Mouse (Mus musculus) left cerebral cortex, adult 11 months (tissue): ENCODE results near the gene Thsd4.

ENCODE experiments used
- DNase-seq: peaks from one replicate; pipeline ENCODE4 v3.0.0; 2022; ENCODE audit warnings: low spot score

The Thsd4 gene

DNA sequence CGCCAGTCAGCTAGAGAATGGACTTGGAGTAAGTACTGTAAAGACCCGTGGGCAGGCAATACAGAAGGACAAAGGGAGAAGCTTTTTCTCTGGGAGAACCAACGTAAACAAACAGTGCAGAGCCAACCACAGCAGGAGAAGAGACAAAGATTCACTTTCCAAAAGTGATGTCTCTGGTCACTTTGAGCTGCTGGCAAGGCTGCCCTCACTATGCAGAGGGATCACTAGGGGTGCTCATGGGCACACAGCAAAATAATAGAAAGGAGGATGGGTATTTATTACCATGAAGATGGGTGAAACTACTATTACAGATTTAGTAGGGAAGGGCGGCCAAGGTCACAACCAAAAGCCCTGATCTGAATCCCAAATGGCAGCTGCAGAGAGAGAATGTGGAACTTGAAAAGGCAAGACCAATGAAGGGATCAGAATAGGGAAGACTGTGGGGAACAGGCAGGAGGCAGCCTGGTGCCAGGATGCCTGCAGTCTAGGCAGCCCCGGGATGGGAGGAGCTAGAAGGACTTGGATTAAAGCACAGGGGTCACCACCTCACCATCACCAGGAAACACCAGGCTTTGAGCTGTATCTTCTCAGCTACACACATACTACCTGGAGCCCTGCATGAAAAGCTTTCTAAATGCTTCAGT lies 450.1 kb downstream of the Thsd4 start:
- DNase-seq = no peak

DNA sequence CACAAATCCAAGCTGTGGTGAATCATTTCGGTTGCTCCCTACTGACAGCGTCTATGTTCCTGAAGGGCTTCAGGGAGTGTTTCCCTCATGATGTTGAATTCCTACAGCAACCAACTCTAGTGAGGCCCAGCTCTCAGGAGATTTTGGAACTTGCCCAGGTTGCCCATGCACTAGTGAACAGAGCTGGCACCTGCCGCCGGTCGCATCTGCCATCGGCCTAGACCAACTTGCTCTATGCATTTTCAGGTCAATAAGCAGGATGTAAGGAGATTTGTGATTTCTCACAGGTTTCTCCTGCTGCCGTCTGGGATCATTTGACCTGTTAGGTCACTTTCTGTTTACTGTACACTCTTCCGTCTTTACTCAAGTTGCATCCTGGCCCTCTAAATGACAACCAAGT lies 454.6 kb downstream of the Thsd4 start:
- no peak for DNase-seq

DNA sequence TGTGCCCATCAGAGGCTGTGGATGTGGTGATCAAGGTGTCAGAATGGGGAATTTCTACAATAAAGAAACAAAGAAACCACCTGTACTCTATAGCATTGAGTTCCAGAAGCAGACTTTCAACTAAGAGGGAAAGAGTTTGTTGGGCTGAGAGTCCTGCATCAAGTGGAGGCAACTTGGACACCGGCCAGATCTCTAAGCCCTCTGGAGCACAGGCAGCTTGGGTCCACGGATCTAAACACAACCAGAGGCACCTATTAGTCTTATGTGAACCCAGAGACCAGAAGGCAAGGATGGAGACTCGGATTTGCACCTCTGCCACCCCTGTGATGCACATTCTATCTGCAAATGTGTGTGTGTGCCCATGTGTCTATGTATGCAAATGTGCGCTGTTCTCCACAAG lies 456.7 kb downstream of the Thsd4 start:
- no peak for DNase-seq

DNA sequence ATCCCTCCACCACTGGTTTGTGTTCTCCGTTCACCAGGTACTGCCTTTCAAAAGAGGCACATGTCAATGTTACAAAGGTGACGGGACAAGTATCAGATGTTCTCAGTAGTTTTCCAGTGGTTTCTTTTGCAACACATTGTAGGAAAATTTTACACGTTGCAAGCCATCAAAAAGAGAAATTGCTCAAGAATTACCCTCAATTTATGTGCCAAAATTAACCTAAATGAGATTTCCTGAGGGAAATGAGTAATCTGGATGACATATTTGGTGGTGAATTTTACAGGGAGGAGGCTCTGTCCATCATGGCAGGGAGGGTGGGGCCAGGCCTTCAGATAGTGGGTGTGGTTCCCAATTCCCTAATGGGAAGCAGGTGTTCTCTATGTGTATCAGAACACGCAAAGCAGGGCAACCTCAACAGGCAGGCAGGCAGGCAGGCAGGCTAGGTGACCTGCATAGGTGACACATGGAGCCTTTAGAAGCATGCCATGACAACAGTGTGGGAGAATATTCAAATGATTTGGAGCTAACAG lies 458.6 kb downstream of the Thsd4 start:
- no peak for DNase-seq

DNA sequence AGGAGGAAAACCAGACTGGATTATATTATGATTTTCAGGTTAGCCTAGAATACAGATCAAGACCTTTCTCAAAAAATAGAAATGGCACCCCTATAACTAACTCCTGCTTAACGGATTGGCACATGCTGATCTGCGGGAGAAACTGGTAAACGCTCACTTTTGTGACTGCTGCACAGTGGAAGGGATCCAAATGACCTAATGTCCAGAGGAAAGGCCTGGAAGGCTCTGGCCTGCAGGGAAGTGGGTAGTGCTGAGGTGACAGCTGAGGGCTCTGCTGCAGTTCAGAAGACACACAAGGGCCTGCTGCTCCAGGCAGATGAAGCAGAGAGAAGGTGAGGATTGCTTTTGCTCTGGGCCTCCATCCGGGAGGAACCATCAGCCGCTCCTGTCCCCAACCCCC lies 465.7 kb downstream of the Thsd4 start:
- no peak for DNase-seq

DNA sequence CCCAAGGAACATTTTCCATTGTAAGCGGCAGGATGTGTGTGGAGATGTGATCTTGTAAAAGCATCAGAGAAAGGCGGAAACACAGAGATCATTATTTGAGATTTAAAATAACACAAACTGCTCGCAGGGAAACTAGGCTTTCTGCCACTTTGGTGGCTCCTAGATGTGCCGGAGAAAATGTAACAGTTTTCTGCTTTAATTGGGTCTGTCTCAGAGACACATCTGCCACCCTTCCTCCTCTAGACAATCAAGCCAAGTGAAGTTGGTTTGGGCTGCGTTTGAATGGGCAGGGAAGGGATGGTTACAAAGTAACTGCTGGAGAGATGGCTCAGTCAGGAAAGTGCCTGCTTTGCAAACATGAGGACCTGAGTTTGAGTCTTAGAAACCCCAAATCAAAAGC lies 466.9 kb downstream of the Thsd4 start:
- peak; percentile 12 for DNase-seq

DNA sequence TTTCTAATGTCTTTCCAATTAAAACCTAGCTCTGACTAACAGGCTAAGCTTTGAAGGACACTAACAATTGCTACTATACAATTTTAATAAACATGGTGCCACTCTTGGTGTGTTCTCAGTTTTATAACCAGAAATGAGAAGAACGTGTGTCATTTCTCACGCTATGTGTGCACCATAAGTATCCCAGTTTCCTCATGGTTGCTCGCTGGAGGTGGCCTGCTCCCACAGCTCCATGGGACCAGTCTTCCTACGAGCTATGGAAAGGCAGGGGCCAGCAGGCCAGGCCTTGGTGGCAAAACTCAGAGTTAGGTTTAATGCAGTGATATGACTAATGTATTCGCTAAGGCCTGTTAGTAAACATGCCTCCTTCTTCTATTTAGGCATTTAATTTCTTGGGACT lies 468.7 kb downstream of the Thsd4 start:
- no peak for DNase-seq

DNA sequence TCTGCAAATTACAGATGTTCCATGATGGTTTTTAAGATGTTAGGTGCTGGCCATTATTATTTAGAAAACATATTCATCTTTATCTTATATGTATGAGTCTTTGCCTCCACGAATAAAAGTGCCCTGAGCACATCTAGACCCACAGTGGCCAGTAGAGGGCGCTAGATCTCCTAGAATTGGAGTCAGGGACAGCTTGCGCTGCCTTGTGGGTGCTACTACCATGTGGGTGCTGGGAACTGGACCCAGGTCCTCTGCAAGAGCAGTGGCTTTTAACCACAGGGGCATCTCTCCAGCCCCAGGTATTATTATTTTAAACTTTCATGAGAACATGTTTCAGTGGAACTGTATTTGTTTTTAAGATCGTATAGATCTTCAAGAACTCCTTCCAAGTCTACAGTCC lies 469.4 kb downstream of the Thsd4 start:
- no peak for DNase-seq

DNA sequence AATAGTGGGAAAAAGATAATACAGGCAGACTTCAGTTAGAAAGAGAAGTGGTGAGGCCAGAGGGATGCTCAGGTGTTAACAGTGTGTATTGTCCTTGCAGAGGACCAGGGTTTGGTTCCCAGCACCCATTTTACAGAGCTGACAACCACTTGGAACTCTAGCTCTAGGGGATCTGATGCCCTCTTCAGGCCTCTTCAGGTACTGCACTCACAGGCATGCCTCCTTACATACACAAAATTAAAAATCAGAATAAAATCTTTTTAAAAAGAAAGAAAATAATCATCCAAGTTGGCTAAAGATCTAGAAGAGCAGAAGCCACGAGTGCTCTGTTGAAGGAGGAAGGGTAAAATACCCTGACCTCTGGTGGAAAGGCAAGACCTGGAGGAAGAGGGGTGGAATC lies 478.7 kb downstream of the Thsd4 start:
- DNase-seq = no peak

DNA sequence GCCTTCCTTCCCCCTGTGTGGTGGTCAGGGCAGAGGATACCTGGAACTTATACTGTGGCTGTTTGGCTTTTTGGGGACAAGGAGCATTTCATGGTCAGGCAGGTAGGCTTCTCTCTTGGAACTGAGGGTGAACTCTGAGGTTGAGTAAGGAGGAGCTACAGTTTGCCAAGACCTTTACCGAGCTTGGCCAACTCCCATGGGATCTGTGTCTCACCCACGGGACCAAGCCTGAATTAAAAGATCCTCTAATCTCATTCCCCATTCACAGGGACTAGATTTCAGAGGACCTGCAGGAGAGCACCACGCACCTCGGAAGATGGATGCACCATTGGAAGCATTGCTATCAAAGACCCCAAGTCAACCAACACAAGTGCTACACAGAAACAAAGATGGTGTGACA lies 487.0 kb downstream of the Thsd4 start:
- no peak for DNase-seq

DNA sequence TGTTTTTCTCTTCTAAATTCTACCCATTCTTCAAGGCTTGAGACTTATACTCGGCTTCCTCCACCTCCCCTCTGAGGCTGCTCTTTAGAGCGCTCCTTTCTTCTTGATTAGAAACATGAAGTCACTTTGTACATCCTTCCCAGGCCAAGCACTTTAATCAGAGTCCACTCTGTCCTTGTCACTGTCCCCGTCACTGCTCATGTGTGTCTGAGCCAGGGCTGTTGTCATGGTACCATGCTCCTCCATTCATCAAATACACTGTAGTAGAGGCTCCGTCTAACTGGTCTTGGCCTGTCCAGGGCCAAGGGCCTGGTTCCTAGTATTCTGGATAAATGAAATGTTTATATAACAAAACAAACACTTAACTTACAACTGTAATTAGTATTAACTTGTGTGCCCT lies 494.6 kb downstream of the Thsd4 start:
- no peak for DNase-seq

DNA sequence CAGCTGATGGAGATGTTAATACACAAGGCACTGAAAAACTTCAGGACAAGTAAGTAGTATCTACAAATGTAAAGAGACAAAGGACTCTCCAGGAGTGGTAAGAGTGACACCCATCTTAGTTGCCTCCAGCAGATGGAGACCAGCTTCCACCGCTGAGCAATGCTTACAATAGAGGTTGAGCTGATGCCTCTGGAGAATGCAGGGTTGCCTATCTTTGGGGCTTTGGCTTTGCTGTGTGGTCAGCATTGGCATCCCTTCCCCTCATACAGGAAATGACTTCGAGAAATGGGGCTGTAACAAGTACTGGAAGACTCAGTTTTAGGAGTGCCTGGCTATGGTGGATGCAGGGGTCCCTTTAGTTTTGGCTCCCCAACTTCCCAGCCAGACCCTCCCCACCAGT lies 495.1 kb downstream of the Thsd4 start:
- DNase-seq = no peak

DNA sequence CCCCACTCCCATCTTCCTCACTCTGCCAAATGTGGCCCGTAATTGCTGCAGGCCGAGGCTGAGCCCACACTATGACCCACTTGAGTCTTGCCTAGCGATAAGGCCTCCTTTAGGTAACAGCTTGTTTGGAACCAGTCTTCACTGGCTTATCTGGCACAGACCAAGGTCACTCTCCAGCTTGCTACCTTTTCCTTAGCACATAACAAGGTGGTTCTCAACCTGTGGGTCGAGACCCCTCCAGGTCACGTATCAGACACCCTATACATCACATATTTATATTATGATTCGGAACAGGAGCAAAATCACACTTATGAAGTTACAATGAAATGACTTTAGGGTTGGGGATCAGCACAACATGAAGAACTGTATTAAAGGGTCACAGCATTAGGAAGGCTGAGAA lies 495.9 kb downstream of the Thsd4 start:
- no peak for DNase-seq

DNA sequence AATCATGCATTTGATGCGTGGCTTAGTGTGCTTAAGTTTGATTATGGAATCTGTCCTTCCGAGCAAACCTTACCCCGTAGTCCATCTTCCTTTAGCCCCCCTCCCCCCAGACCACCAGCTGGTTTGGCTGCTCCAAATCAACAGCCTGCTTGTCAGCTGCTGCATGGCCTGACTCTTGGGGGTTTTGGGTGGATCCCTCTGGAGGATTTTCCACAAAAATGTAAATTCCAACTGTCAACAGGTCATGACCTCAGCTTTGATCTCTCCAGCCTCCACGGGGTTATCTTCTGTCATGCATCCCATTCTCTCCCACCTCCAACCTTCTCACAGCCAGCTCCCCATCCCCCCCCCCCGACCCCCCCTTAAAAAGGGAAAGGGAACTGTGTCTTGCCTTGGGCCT lies 496.9 kb downstream of the Thsd4 start:
- DNase-seq = no peak

DNA sequence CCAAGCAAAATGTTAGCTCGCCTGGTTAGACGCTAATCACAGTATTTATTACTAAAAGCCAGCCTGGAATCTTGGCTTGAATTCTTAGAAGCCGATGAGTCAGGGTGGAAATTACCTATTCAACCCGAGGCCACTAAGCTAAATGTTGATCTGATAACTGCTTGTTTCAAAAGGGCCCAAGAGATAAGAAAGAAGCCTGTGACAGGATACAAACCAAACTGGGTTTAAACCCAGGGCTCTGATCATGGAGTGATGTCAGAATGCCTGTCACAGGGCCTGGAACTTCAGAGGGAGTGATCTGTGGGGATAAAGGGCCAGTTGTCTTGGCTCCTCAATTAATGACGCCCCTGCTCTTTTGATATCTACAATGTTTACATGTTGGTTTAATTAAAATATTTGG lies 497.3 kb downstream of the Thsd4 start:
- DNase-seq = no peak

DNA sequence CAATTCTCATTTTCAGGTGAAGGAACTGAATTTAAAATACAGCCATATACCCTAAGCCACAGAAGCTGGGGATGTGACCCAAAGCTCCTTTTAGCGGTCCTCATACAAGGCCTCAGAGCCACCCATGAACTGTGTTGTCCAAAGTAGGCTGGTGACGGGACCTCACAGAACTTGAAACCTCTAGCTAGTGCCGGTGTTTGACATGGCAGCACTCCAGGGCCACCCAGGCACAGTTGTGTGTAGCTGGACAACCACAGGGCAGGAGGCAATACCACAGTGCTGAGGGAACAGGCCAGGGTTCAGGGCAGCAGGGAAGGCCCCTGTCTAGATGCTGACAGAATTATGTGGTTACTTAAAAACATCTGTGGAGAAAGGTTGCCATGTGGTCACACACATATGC lies 499.5 kb downstream of the Thsd4 start:
- no peak for DNase-seq

DNA sequence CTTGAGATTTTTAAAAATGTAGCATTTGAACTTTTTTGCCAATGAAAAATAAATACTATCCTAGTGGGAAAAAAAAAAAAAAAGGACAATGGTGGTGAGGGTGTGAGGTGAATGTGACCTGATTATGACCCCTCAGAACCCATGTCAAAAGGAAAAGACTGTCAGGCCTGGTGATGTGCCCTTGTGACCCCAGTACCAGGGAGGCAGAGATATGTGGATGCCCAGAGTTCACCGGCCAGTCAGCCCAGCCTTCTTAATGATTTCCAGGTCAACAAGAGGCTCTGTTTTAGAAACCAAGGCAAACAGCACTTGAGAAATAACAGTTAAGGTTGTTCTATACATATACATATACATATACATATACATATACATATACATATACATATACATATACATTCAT lies 501.4 kb downstream of the Thsd4 start:
- no peak for DNase-seq

DNA sequence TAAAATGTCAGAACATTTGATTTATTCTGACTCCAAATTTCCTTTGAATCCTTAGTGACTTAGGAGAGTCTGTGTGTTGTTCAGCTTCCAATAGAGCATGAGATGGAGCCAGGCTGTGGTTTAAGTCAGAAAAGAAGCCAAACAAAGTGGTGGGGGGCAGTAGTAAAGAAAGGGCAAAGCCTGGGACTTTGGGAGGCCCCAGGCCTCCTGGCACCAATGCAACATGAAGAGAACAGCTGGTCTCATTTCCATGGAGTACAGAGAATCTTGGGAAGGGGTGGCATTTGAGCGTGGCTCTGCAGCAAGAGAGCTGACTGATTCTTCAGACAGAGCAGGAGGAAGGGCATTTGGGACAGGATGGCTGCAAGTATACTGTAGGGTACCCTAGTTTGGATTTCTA lies 511.6 kb downstream of the Thsd4 start:
- DNase-seq = no peak

DNA sequence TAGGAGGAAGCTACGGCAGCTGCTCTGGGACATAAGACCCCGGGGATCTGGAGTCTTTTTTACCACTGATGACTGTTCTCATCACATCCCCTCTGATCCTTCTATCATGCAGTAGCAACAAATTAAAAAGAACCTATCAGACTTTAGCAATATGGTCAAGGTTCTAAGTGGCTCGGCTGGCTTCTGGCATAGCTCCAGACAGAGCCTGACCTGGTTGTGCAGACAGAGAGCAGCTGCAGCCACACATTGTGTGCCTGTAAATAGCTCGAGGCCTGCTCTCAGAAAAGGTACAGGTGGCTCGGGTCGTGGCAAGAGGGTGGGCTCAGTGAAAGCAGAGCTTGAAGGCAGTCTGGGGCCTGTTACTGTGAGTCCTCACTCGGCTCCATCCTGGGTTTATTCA lies 512.9 kb downstream of the Thsd4 start:
- no peak for DNase-seq

DNA sequence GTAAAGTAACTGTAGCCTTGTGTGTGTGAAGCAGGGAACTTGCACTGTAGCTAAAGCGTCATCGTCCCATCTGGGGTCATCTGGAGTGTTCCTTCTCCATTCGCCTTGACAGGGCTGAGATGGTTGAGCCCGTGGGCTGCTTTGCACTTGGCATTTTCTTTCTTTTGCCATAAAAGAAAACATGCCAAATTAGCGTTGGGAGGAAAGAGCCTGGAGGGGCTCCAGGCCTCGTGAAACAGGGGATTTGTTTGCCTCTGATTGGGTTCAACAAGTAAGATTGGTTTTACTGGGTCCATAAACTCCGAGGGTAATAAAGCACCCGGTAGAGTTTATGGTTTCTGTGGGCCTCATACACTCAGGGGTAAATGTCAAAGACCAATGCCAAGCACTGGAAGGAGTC lies 519.5 kb downstream of the Thsd4 start:
- DNase-seq = no peak

DNA sequence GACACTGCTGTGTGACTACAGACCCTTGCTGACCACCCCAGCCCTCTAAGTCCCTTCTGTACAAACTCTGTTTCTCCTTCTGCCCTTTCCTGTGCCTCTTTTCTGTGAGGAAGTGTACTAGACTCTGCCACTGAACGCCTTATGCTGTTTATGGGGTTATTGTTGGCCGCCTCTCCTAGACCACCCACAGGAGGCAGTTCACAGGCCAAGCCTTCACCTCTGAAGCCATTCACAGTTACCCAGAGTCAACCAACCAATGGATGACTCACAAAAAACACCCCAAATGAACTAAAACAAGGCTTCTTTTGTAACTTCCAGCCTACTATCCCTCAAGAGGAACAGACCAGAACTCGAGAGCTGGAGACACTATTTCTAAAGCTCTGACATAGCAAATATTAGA lies 520.4 kb downstream of the Thsd4 start:
- DNase-seq = no peak

DNA sequence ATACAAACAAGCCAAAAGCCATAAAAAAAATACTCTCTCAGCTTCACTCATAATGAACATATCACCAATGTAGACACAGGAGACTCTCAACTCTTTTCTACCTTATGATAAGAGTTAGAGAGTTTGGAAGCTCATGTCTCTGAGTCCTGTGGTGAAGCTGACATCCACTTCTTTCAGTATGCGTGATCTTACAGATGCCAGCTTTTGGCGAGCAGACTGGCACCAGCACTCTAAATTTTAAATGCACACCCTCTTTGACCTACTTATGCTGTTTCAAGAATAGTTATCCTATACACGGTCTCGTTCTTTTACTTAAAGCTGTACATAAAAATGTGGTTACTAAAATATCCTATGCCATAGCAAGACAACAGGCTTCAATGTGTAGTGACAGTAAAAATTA lies 524.1 kb downstream of the Thsd4 start:
- no peak for DNase-seq

DNA sequence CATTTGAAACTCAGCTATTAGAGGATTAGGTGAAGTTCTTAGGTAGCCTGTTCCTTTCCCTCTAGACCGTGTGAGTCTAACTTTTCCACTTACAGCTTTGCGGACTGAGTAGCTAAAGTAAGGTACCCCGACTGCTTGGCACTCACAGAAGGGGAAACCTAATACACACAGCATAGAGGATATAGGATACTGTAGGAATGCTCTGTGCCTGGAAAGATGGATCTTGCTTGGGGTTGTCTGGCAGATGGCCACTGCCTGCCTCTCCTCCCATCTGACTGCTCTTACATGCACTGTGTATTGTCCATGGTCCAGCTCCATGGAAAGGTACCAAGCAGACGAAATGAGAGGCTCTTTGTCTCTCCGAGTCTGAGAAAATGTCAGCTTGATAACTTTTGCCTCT lies 530.4 kb downstream of the Thsd4 start:
- DNase-seq = no peak

DNA sequence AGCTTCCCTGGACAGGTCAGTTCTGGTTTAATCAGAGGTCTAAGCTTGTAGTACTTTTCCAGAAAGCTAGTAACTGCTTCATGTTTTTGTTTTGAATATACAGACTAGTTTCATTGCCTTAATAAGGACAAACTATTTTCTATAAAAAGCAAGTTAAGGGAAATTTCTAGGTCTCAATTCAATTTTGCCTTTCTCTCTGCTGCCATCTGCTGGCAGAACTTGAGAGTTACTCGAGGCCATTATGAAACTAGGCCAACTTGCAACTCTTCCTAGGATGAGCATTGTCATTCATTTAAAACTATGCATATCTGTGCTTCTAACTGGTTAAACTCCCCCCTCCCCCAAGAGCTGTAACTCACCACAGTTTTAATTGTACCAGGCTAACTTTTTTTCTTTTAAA lies 532.0 kb downstream of the Thsd4 start:
- DNase-seq = peak; percentile 35
